Mouse (Mus musculus) left cerebral cortex, adult 18-20 months (tissue): ENCODE results near the gene Cog7. TPM values are rescaled to one million over a fixed set of nuclear protein-coding genes. Genes with fewer than 3 reads are reported as not detected.

Source experiments
- DNase-seq, 2 experiments: peaks; one replicate each; pipeline ENCODE4 v3.0.0; 2021 to 2022; ENCODE audit warnings: low spot score in 2 of 2, mixed read lengths in 1 of 2
- total RNA-seq, 2 experiments: library from RNA; stranded (reverse); gene quantifications; 2 replicates each; pipeline ENCODE4 v1.2.3; 2021

Cog7 gene
- total RNA-seq, 2 experiments from 2014 or later = 44.3 to 46.2 TPM

- DNase-seq = no peak
Observed at GRCm38 (mm10) chr7:121954891-121955669, 26.4 kb downstream of the Cog7 start.

- no peak for DNase-seq
Observed at GRCm38 (mm10) chr7:121947513-121947912, 34.0 kb downstream of the Cog7 start.

GRCm38 (mm10) chr7:121946196-121946595 lies 35.3 kb downstream of the Cog7 start:
- DNase-seq = no peak

- no peak for DNase-seq
Observed at GRCm38 (mm10) chr7:121942371-121942770, 39.1 kb downstream of the Cog7 start.

GRCm38 (mm10) chr7:121941640-121942039 lies 39.9 kb downstream of the Cog7 start:
- no peak for DNase-seq

- DNase-seq = no peak
Observed at GRCm38 (mm10) chr7:121941016-121941415, 40.5 kb downstream of the Cog7 start.

- peak; percentile 73 to 80 for DNase-seq
Observed at GRCm38 (mm10) chr7:121939729-121940128, 41.8 kb downstream of the Cog7 start.

GRCm38 (mm10) chr7:121939244-121939643 lies 42.3 kb downstream of the Cog7 start:
- no peak for DNase-seq

- peak in 1 of 2 experiments; percentile 14 for DNase-seq
Observed at GRCm38 (mm10) chr7:121938124-121938891, 43.2 kb downstream of the Cog7 start.

- DNase-seq = peak; percentile 17 to 23
Observed at GRCm38 (mm10) chr7:121936861-121937630, 44.5 kb downstream of the Cog7 start.

- no peak for DNase-seq
Observed at GRCm38 (mm10) chr7:121935906-121936794, 45.4 kb downstream of the Cog7 start.

- DNase-seq = no peak
Observed at GRCm38 (mm10) chr7:121934346-121934745, 47.2 kb downstream of the Cog7 start.

GRCm38 (mm10) chr7:121933675-121934074 lies 47.8 kb downstream of the Cog7 start:
- no peak for DNase-seq

- no peak for DNase-seq
Observed at GRCm38 (mm10) chr7:121931246-121931645, 50.3 kb downstream of the Cog7 start.

GRCm38 (mm10) chr7:121927882-121928281 lies 53.6 kb downstream of the Cog7 start:
- no peak for DNase-seq

GRCm38 (mm10) chr7:121924361-121924760 lies 57.1 kb downstream of the Cog7 start:
- no peak for DNase-seq

GRCm38 (mm10) chr7:121913944-121914343 lies 67.6 kb downstream of the Cog7 start:
- DNase-seq = no peak

- DNase-seq = no peak
Observed at GRCm38 (mm10) chr7:121912250-121912649, 69.3 kb downstream of the Cog7 start.

GRCm38 (mm10) chr7:121906879-121907278 lies 74.6 kb downstream of the Cog7 start:
- DNase-seq = no peak

GRCm38 (mm10) chr7:121902757-121903411 lies 78.6 kb downstream of the Cog7 start:
- no peak for DNase-seq
